Mouse (Mus musculus) liver, adult 2 months (tissue): ENCODE data around the gene Fank1. TPM values are rescaled to one million over a fixed set of nuclear protein-coding genes. Genes with fewer than 3 reads are reported as not detected.

ENCODE experiments used
- DNase-seq: peaks from one replicate; pipeline ENCODE4 v3.0.0-alpha.2; 2011; ENCODE audit warnings: low read depth, low spot score; ENCODE audit errors: extremely low read depth
- H3K27ac ChIP-seq: fragments of 200-500 bp; replicated peaks from 2 replicates; pipeline ENCODE4 v1.5.1; 2012; ENCODE audit warnings: low read depth, mild to moderate bottlenecking, control low read depth, inconsistent platforms, low read length; ENCODE audit not compliant: insufficient read depth
- H3K27me3 ChIP-seq: fragments of 200-500 bp; 2 replicates; pipeline ENCODE4 v1.6.1; 2012; ENCODE audit warnings: mild to moderate bottlenecking, moderate library complexity, low read length, inconsistent platforms; ENCODE audit not compliant: control insufficient read depth, insufficient read depth
- H3K36me3 ChIP-seq: fragments of 200-500 bp; 2 replicates; pipeline ENCODE4 v1.6.1; 2012; ENCODE audit warnings: low read length, inconsistent platforms; ENCODE audit not compliant: control insufficient read depth, insufficient read depth
- H3K4me1 ChIP-seq: fragments of 200-500 bp; 2 replicates; pipeline ENCODE4 v1.6.1; 2011; ENCODE audit warnings: low read length; ENCODE audit not compliant: control insufficient read depth, insufficient read depth
- H3K4me3 ChIP-seq: fragments of 200-500 bp; 2 replicates; pipeline ENCODE4 v1.5.1; 2011; ENCODE audit warnings: low read depth, mild to moderate bottlenecking, control low read depth, low read length, moderate library complexity; ENCODE audit not compliant: insufficient read depth
- H3K79me2 ChIP-seq: fragments of 200-500 bp; 2 replicates; pipeline ENCODE4 v1.6.1; 2012; ENCODE audit warnings: inconsistent platforms, mild to moderate bottlenecking, low read length, moderate library complexity; ENCODE audit not compliant: control insufficient read depth, insufficient read depth
- H3K9ac ChIP-seq: fragments of 200-500 bp; 2 replicates; pipeline ENCODE4 v1.6.1; 2012; ENCODE audit warnings: low read depth, mild to moderate bottlenecking, control low read depth, inconsistent platforms, low read length
- CTCF ChIP-seq: fragments of 200-500 bp; IDR thresholded peaks from 2 replicates; pipeline ENCODE4 v1.5.1; 2011; ENCODE audit warnings: low read depth, low read length, control low read depth
- POLR2A ChIP-seq: fragments of 200-500 bp; IDR thresholded peaks from 2 replicates; pipeline ENCODE4 v1.6.1; 2011; ENCODE audit warnings: low read length, control low read depth; ENCODE audit not compliant: insufficient read depth; ENCODE audit errors: extremely low read depth
- WGBS: fragments of 180-500 bp; shearing (Covaris S2); methylation state at CpG from one replicate; pipeline ENCODE4 v1.1.7; 2018; 5-methylcytosine and 5-hydroxymethylcytosine counted together
- polyA plus RNA-seq: library from polyadenylated mRNA; depleted of rRNA; stranded (reverse); fragments of >200 nt; gene quantifications from 2 replicates; pipeline ENCODE4 v1.2.3, GENCODE M21; 2012
- total RNA-seq: library from RNA; depleted of rRNA; stranded (reverse); fragments of >200 nt; gene quantifications from 2 replicates; pipeline ENCODE4 v1.2.3, GENCODE M21; 2014

The Fank1 gene
- total and polyA plus RNA-seq, 2 experiments = not detected

GRCm38 (mm10) chr7:133790171-133790570 lies 13.5 kb downstream of the Fank1 start:
- TF ChIP-seq POLR2A (no peak), CTCF (no peak)
- WGBS = 93% methylated on average over 4 of the region's 4 CpGs
- H3K27me3 ChIP-seq = no peaks in the 10 kb centered on the region
- peaks cover 12% of the 10 kb centered on the region for H3K4me1 ChIP-seq
- DNase-seq = no peak
- H3K27ac ChIP-seq = no peak overlapping the region
- no peak overlapping the region for H3K4me3 ChIP-seq
- H3K9ac ChIP-seq = no peak overlapping the region
- H3K79me2 ChIP-seq = no peaks in the 10 kb centered on the region
- no peaks in the 10 kb centered on the region for H3K36me3 ChIP-seq

- TF ChIP-seq CTCF (no peak), POLR2A (no peak)
- Histone ChIP-seq H3K9ac (no peak overlapping the region), H3K36me3 (no peaks in the 10 kb centered on the region), H3K27me3 (no peaks in the 10 kb centered on the region), H3K4me1 (peaks cover 12% of the 10 kb centered on the region), H3K4me3 (no peak overlapping the region), H3K79me2 (no peaks in the 10 kb centered on the region), H3K27ac (no peak overlapping the region)
- WGBS = 90% methylated on average over 4 of the region's 4 CpGs
- DNase-seq = no peak
Measured at GRCm38 (mm10) chr7:133790608-133791229, 14.1 kb downstream of the Fank1 start.

- H3K4me3 ChIP-seq = no peak overlapping the region
- H3K36me3 ChIP-seq = no peaks in the 10 kb centered on the region
- no peaks in the 10 kb centered on the region for H3K27me3 ChIP-seq
- no peak overlapping the region for H3K9ac ChIP-seq
- H3K79me2 ChIP-seq = no peaks in the 10 kb centered on the region
- TF ChIP-seq CTCF (no peak), POLR2A (no peak)
- peaks cover 12% of the 10 kb centered on the region for H3K4me1 ChIP-seq
- DNase-seq = no peak
- WGBS = 33% methylated on average over 1 of the region's 1 CpGs
- peak overlapping the region; percentile 55 for H3K27ac ChIP-seq
Measured at GRCm38 (mm10) chr7:133792771-133793170, 16.1 kb downstream of the Fank1 start.

- Histone ChIP-seq H3K9ac (peak overlapping the region; percentile 57), H3K36me3 (no peaks in the 10 kb centered on the region), H3K79me2 (no peaks in the 10 kb centered on the region), H3K4me1 (peaks cover 12% of the 10 kb centered on the region), H3K27ac (peak overlapping the region; percentile 88), H3K4me3 (peak overlapping the region; percentile 42), H3K27me3 (no peaks in the 10 kb centered on the region)
- TF ChIP-seq CTCF (no peak), POLR2A (no peak)
- 15% methylated on average over 10 of the region's 10 CpGs for WGBS
- DNase-seq = peak; percentile 100
Measured at GRCm38 (mm10) chr7:133793248-133794131, 16.8 kb downstream of the Fank1 start.

GRCm38 (mm10) chr7:133794720-133795119 lies 18.1 kb downstream of the Fank1 start:
- peak; percentile 87 for DNase-seq
- TF ChIP-seq POLR2A = no peak
- no peak for TF ChIP-seq CTCF

GRCm38 (mm10) chr7:133799928-133800327 lies 23.3 kb downstream of the Fank1 start:
- TF ChIP-seq POLR2A (no peak), CTCF (no peak)
- Histone ChIP-seq H3K4me3 (no peak overlapping the region), H3K9ac (no peak overlapping the region), H3K27ac (no peak overlapping the region), H3K79me2 (no peaks in the 10 kb centered on the region), H3K36me3 (no peaks in the 10 kb centered on the region), H3K4me1 (peaks cover under 1% of the 10 kb centered on the region; the same call in 1 of the 2 replicates), H3K27me3 (no peaks in the 10 kb centered on the region)
- WGBS = 91% methylated on average over 5 of the region's 5 CpGs
- DNase-seq = no peak

More at GRCm38 (mm10) chr7:133794720-133795119, 18.1 kb downstream of the Fank1 start:
- 55% methylated on average over 2 of the region's 2 CpGs for WGBS
- Histone ChIP-seq H3K9ac (0 out of 2 replicates have a peak overlapping the region, but pooled peaks have one; percentile 4), H3K27ac (peak overlapping the region; percentile 88), H3K79me2 (no peaks in the 10 kb centered on the region), H3K27me3 (no peaks in the 10 kb centered on the region), H3K36me3 (no peaks in the 10 kb centered on the region), H3K4me3 (no peak overlapping the region), H3K4me1 (peaks cover 12% of the 10 kb centered on the region)
